In the genomic region with DNA sequence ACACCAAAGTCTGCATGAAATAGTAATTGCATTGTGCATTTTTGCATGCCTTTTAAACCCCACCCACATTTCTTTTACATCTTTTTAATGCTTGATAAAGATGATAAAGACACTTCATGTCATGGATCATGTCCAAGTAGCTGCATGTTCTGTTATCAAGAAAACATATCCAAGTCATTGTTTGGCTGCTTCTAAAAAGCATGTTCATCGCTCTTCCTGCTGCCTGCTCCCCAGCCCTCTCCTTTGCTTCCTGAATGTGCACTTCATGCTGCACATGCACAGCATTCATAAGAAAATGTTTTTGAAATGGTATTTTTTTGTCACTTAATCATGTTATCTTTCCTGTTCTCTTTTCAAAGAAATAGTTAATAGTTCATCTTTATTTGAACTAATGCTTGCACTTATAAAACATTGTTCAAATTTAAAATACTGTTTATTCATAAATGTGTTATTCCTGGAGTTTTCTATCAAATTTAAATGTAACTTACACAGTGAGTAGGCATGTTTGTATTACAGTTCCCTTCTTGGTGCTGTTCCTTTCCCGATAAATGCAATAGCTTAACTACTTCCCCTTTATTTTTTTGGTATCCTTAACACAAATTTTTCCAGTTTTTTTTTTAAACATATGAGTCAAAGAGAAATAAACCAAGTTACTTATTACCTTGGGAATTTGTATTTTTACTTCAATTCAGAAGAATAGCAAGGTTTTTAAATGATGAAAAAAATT, we compare ENCODE assay signal across 25 mouse cellular contexts. TPM values are rescaled to one million over a fixed set of nuclear protein-coding genes. Genes with fewer than 3 reads are reported as not detected.
DNase-seq lines count a peak whose midpoint lies in the region; ATAC-seq and TF ChIP-seq lines count a peak whose summit lies in the region.
"Had no signal": no experiment of that assay in that cellular context is flagged by ENCODE, and none has a peak within 500 bp of the region (broad histone marks: within the 10 kb centered on the region; RNA-seq: fewer than 3 reads in every experiment).

No protein-coding gene starts in this region.

- peak; percentile 35 for ATAC-seq in G1E (ENCODE audit: extremely low read depth, insufficient number of reproducible peaks, low FRiP score, poor library complexity, severe bottlenecking)
- ATAC-seq in liver, embryonic 13.5 days (ENCODE audit: low read depth): peak; percentile 60; the same call in 1 of the 2 replicates
- peak; percentile 59 for ATAC-seq in megakaryocyte progenitor cell, adult 5-6 weeks (replicated peaks; ENCODE audit: poor library complexity)
- ATAC-seq: activated CD4-positive, CD25-positive, alpha-beta regulatory T cell, adult 4 months; CD4-positive, CD25-positive, alpha-beta regulatory T cell, adult 4 months; forebrain, embryonic 16.5 days; hindbrain, embryonic 16.5 days; Patski had no signal

- no peaks in the 10 kb centered on the region for H3K27me3 ChIP-seq in G1E (ENCODE audit: insufficient read depth, low read length)
- no peaks in the 10 kb centered on the region for H3K27me3 ChIP-seq in liver, embryonic 13.5 days
- no peaks in the 10 kb centered on the region for H3K27me3 ChIP-seq in heart, embryonic 10.5 days (ENCODE audit: insufficient read depth, poor library complexity, severe bottlenecking)
- H3K27me3 ChIP-seq: embryonic facial prominence, embryonic 12.5 days; forebrain, embryonic 12.5 days; heart, embryonic 13.5 days; hindbrain, embryonic 12.5 days; Patski had no signal

- intact Hi-C loops in heart, postnatal 14 days (cut with DNase I): no loop called here

- TF ChIP-seq CTCF in G1E (IDR thresholded peaks at IDR 0.05; ENCODE audit: low read depth, low read length): no peak

- DNase-seq in 416B (ENCODE audit: low read depth): peak; percentile 26
- no peak for DNase-seq in G1E (ENCODE audit: low spot score)
- DNase-seq in liver, embryonic 13.5 days: no peak
- no peak for DNase-seq in heart, postnatal 14 days
- DNase-seq in heart, embryonic 10.5 days (ENCODE audit: low spot score): no peak
- DNase-seq in thymus, postnatal 0 days (ENCODE audit: low spot score): no peak
- DNase-seq: adrenal gland, postnatal 14 days; B cell, adult 2 months; cerebellum, adult 18-20 months; cerebellum, adult 9-11 months; cerebellum, postnatal 36 days; embryo, embryonic 11 days; gastrocnemius, postnatal 10 days; heart, postnatal 4 days had no signal

- no peak overlapping the region for H3K9ac ChIP-seq in liver, embryonic 13.5 days
- H3K9ac ChIP-seq: embryonic facial prominence, embryonic 12.5 days; forebrain, embryonic 12.5 days; heart, embryonic 13.5 days; hindbrain, embryonic 12.5 days had no signal

- no peaks in the 10 kb centered on the region for H3K9me3 ChIP-seq in G1E (replicated peaks)
- H3K9me3 ChIP-seq in liver, embryonic 13.5 days (replicated peaks): no peaks in the 10 kb centered on the region
- H3K9me3 ChIP-seq in heart, embryonic 10.5 days: no peaks in the 10 kb centered on the region
- H3K9me3 ChIP-seq: embryonic facial prominence, embryonic 12.5 days; forebrain, embryonic 12.5 days; heart, embryonic 13.5 days; hindbrain, embryonic 12.5 days had no signal

- peak overlapping the region; percentile 26; the same call in 1 of the 2 replicates for H3K4me2 ChIP-seq in liver, embryonic 13.5 days
- H3K4me2 ChIP-seq: embryonic facial prominence, embryonic 12.5 days; forebrain, embryonic 12.5 days; heart, embryonic 13.5 days; hindbrain, embryonic 12.5 days had no signal

- H3K4me3 ChIP-seq in G1E (ENCODE audit: low read depth, low read length): no peak overlapping the region; the same call in 1 of the 2 replicates
- H3K4me3 ChIP-seq in liver, embryonic 13.5 days (replicated peaks): no peak overlapping the region
- H3K4me3 ChIP-seq in heart, embryonic 10.5 days: no peak overlapping the region
- H3K4me3 ChIP-seq: embryonic facial prominence, embryonic 12.5 days; forebrain, embryonic 12.5 days; heart, embryonic 13.5 days; hindbrain, embryonic 12.5 days had no signal

- peaks cover 25% of the 10 kb centered on the region for H3K36me3 ChIP-seq in G1E (replicated peaks)
- H3K36me3 ChIP-seq in liver, embryonic 13.5 days: peaks cover 7% of the 10 kb centered on the region
- peaks cover 38% of the 10 kb centered on the region for H3K36me3 ChIP-seq in heart, embryonic 10.5 days

- WGBS in liver, embryonic 13.5 days (ENCODE audit: insufficient replicate concordance): 44% methylated on average over 2 of the region's 2 CpGs
- 95% methylated on average over 2 of the region's 2 CpGs for WGBS in heart, embryonic 10.5 days

- H3K27ac ChIP-seq in liver, embryonic 13.5 days: peak overlapping the region; percentile 68
- no peak overlapping the region for H3K27ac ChIP-seq in heart, embryonic 10.5 days
- H3K27ac ChIP-seq: embryonic facial prominence, embryonic 12.5 days; forebrain, embryonic 12.5 days; heart, embryonic 13.5 days; hindbrain, embryonic 12.5 days had no signal

- peaks cover 48% of the 10 kb centered on the region for H3K4me1 ChIP-seq in G1E (ENCODE audit: insufficient read depth, low read depth, low read length)
- peaks cover 18% of the 10 kb centered on the region for H3K4me1 ChIP-seq in liver, embryonic 13.5 days (replicated peaks)
- H3K4me1 ChIP-seq in heart, embryonic 10.5 days: no peaks in the 10 kb centered on the region
- H3K4me1 ChIP-seq: embryonic facial prominence, embryonic 12.5 days; forebrain, embryonic 12.5 days; heart, embryonic 13.5 days; hindbrain, embryonic 12.5 days had no signal

RNA-seq across cellular contexts. Expression of gene Prorsd1, which starts 9.8 kb away (rescaled TPM):
- total RNA-seq in G1E (2014; fragmentation: Nextera tagmentation) (41.5 and 47.5 TPM in 2 replicates), G1E (2017) (129 and 135 TPM in 2 replicates)
- polyA plus RNA-seq in G1E (2012): 10.5 and 34.9 TPM in 2 replicates
- polyA plus RNA-seq in liver, embryonic 13.5 days (2015; fragmentation: Nextera tagmentation; extraction: Ambion mirVana): 25.0 and 29.8 TPM in 2 replicates
- 45.7 and 50.9 TPM in 2 replicates for total RNA-seq in megakaryocyte progenitor cell, adult 5-6 weeks (2015)
- 49.4 and 61.1 TPM in 2 replicates for total RNA-seq in megakaryocyte progenitor cell, adult 5-6 weeks (2017)
- 10 to 100 TPM; 19.8 to 21.1 TPM for total RNA-seq in heart, postnatal 14 days (2021)
- 21.7 and 26.0 TPM in 2 replicates for polyA plus RNA-seq in heart, embryonic 10.5 days (2016; fragmentation: Nextera tagmentation; extraction: Ambion mirVana)
- 29.6 and 40.5 TPM in 2 replicates for polyA plus RNA-seq in thymus, postnatal 0 days (2015; fragmentation: Nextera tagmentation; extraction: Ambion mirVana)

RNA-seq across cellular contexts. Expression of gene Mtif2, which starts 21.1 kb away (rescaled TPM):
- 70.0 and 72.2 TPM in 2 replicates for total RNA-seq in G1E (2014; fragmentation: Nextera tagmentation)
- 81.1 and 105 TPM in 2 replicates for total RNA-seq in G1E (2017)
- polyA plus RNA-seq in G1E (2012): 8.5 and 11.8 TPM in 2 replicates
- polyA plus RNA-seq in liver, embryonic 13.5 days (2015; fragmentation: Nextera tagmentation; extraction: Ambion mirVana): 29.3 and 32.5 TPM in 2 replicates
- total RNA-seq in megakaryocyte progenitor cell, adult 5-6 weeks (2015): 20.1 and 30.0 TPM in 2 replicates
- total RNA-seq in megakaryocyte progenitor cell, adult 5-6 weeks (2017): 64.9 and 80.4 TPM in 2 replicates
- 10 to 100 TPM; 60.5 to 62.2 TPM for total RNA-seq in heart, postnatal 14 days (2021)
- 43.2 and 45.5 TPM in 2 replicates for polyA plus RNA-seq in heart, embryonic 10.5 days (2016; fragmentation: Nextera tagmentation; extraction: Ambion mirVana)
- 34.1 and 40.1 TPM in 2 replicates for polyA plus RNA-seq in thymus, postnatal 0 days (2015; fragmentation: Nextera tagmentation; extraction: Ambion mirVana)

RNA-seq across cellular contexts. Expression of gene Clhc1, which starts 42.7 kb away (rescaled TPM):
- total RNA-seq in G1E (2014; fragmentation: Nextera tagmentation) (1.3 TPM in 1 of 2 replicates, not detected in the other), G1E (2017) (1.1 and 1.4 TPM in 2 replicates)
- polyA plus RNA-seq in G1E (2012): 0.09 TPM in 1 of 2 replicates, not detected in the other
- polyA plus RNA-seq in liver, embryonic 13.5 days (2015; fragmentation: Nextera tagmentation; extraction: Ambion mirVana): 0.05 and 0.07 TPM in 2 replicates
- 0.10 and 0.73 TPM in 2 replicates for total RNA-seq in megakaryocyte progenitor cell, adult 5-6 weeks (2015)
- total RNA-seq in megakaryocyte progenitor cell, adult 5-6 weeks (2017): 0.12 and 0.47 TPM in 2 replicates
- total RNA-seq in heart, postnatal 14 days (2021): not detected
- polyA plus RNA-seq in heart, embryonic 10.5 days (2016; fragmentation: Nextera tagmentation; extraction: Ambion mirVana): 0.14 and 0.18 TPM in 2 replicates
- 0.08 and 0.09 TPM in 2 replicates for polyA plus RNA-seq in thymus, postnatal 0 days (2015; fragmentation: Nextera tagmentation; extraction: Ambion mirVana)
- total RNA-seq: gastrocnemius, postnatal 10 days; heart, adult 8-10 months had no signal
- polyA plus RNA-seq: hindbrain, embryonic 12.5 days had no signal

RNA-seq across cellular contexts. Expression of gene Rps27a, which starts 42.8 kb away (rescaled TPM):
- total RNA-seq in G1E (2014; fragmentation: Nextera tagmentation) (927 and 1,016 TPM in 2 replicates), G1E (2017) (861 and 868 TPM in 2 replicates)
- polyA plus RNA-seq in G1E (2012): 115 and 138 TPM in 2 replicates
- 964 and 1,016 TPM in 2 replicates for polyA plus RNA-seq in liver, embryonic 13.5 days (2015; fragmentation: Nextera tagmentation; extraction: Ambion mirVana)
- 2,267 and 2,302 TPM in 2 replicates for total RNA-seq in megakaryocyte progenitor cell, adult 5-6 weeks (2015)
- total RNA-seq in megakaryocyte progenitor cell, adult 5-6 weeks (2017): 1,089 and 1,288 TPM in 2 replicates
- total RNA-seq in heart, postnatal 14 days (2021): 100 to 1,000 TPM; 465 to 510 TPM
- polyA plus RNA-seq in heart, embryonic 10.5 days (2016; fragmentation: Nextera tagmentation; extraction: Ambion mirVana): 784 and 841 TPM in 2 replicates
- 1,461 and 1,495 TPM in 2 replicates for polyA plus RNA-seq in thymus, postnatal 0 days (2015; fragmentation: Nextera tagmentation; extraction: Ambion mirVana)
